Mouse (Mus musculus) forebrain, postnatal 0 days (tissue): ENCODE results near the gene Mgat4e. TPM values are rescaled to one million over a fixed set of nuclear protein-coding genes. Genes with fewer than 3 reads are reported as not detected.
A peak's percentile ranks its signal among the peaks of the same experiment; 100 is the strongest.

Experiments used
- ATAC-seq: fragments of 200-750 bp; cut with Nextera tagmentation; 2 replicates; pipeline ENCODE4 v1.8.0; 2017; ENCODE audit warnings: mild to moderate bottlenecking, moderate library complexity
- DNase-seq: peaks from one replicate; pipeline ENCODE4 v3.0.0-alpha.2; 2015
- H3K27ac ChIP-seq: fragments of 300-500 bp; sonication (generic); 2 replicates; pipeline ENCODE4 v1.5.1; 2014; ENCODE audit warnings: low read depth, mild to moderate bottlenecking, antibody characterized with exemption, low read length, moderate library complexity, mixed read lengths
- H3K27me3 ChIP-seq: fragments of 300-500 bp; sonication (generic); 2 replicates; pipeline ENCODE4 v1.6.1; 2014; ENCODE audit warnings: mild to moderate bottlenecking, low read length, mixed read lengths; ENCODE audit not compliant: insufficient read depth
- H3K36me3 ChIP-seq: fragments of 300-500 bp; sonication (generic); 2 replicates; pipeline ENCODE4 v1.6.1; 2014; ENCODE audit warnings: mild to moderate bottlenecking, moderate library complexity; ENCODE audit not compliant: insufficient read depth
- H3K4me1 ChIP-seq: fragments of 300-500 bp; sonication (generic); 2 replicates; pipeline ENCODE4 v1.6.1; 2014; ENCODE audit warnings: antibody characterized with exemption; ENCODE audit not compliant: insufficient read depth
- H3K4me2 ChIP-seq: fragments of 300-500 bp; sonication (generic); 2 replicates; pipeline ENCODE4 v1.6.1; 2014; ENCODE audit warnings: low read depth, mild to moderate bottlenecking, moderate library complexity
- H3K4me3 ChIP-seq: fragments of 300-500 bp; sonication (generic); 2 replicates; pipeline ENCODE4 v1.5.1; 2014; ENCODE audit warnings: low read depth, low read length, mixed read lengths
- H3K9ac ChIP-seq: fragments of 300-500 bp; sonication (generic); 2 replicates; pipeline ENCODE4 v1.6.1; 2014; ENCODE audit warnings: mild to moderate bottlenecking
- H3K9me3 ChIP-seq: fragments of 300-500 bp; sonication (generic); 2 replicates; pipeline ENCODE4 v1.6.1; 2016; ENCODE audit warnings: low read length
- CTCF ChIP-seq: sonication (generic); IDR thresholded peaks from 2 replicates; pipeline ENCODE4 v1.5.1; 2016; ENCODE audit warnings: antibody characterized with exemption, control low read depth, low read depth
- WGBS: fragments of 180-500 bp; shearing (Covaris S2); extraction: QIAGEN DNeasy Blood & Tissue Kit; methylation state at CpG from one replicate; pipeline ENCODE4 v1.1.7; 2014; 5-methylcytosine and 5-hydroxymethylcytosine counted together
- polyA plus RNA-seq: library from polyadenylated mRNA; unstranded; fragments of >200 nt; fragmentation: Nextera tagmentation; extraction: Ambion mirVana; gene quantifications from 2 replicates; pipeline ENCODE4 v1.2.1, GENCODE M21; 2015
- total RNA-seq: library from RNA; depleted of rRNA; stranded (reverse); fragments of >200 nt; gene quantifications from 2 replicates; pipeline ENCODE4 v1.2.3, GENCODE M21; 2014; rRNA removed

The Mgat4e gene
- total RNA-seq (0.23 TPM in 1 of 2 replicates, not detected in the other), polyA plus RNA-seq (not detected in 2 replicates)

DNA sequence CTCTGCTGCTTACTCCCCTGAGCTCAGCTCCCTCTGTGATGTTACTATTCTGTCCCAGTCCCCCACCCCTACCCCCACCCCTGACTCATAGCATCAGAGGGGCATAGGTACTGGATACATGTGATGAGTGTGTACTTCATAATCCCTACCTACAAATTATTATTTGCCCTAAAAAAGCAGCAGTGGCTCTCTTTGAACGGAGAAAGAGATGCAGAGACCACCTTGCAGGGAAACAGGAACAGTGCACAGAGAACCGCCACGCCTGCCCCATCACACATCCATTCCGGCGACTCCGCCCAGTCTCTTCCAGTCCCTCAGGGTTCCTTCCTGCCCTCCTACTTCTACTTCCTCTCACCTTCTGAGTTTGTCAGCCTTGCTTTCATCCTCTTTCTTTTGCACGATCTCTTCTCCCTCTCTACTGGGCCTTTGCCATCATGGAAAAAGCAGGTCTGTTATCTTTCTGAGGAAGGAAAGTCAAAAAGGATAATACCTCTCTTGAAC, at the start of gene Mgat4e:
TSS of gene Mgat4e (minus strand) at position 51 of the 501 bp plus-strand sequence.
- Histone ChIP-seq H3K4me3 (no peak within 1 kb of the TSS), H3K36me3 (no peaks in the 10 kb centered on the region), H3K27ac (no peak within 1 kb of the TSS), H3K9me3 (no peaks in the 10 kb centered on the region), H3K4me2 (no peak within 1 kb of the TSS), H3K4me1 (no peaks in the 10 kb centered on the region), H3K9ac (no peak within 1 kb of the TSS), H3K27me3 (no peaks in the 10 kb centered on the region)
- DNase-seq, result no peak
- WGBS, result 68% methylated on average over 7 of the region's 7 CpGs
- TF ChIP-seq CTCF, result no peak
- ATAC-seq, result no peak

DNA sequence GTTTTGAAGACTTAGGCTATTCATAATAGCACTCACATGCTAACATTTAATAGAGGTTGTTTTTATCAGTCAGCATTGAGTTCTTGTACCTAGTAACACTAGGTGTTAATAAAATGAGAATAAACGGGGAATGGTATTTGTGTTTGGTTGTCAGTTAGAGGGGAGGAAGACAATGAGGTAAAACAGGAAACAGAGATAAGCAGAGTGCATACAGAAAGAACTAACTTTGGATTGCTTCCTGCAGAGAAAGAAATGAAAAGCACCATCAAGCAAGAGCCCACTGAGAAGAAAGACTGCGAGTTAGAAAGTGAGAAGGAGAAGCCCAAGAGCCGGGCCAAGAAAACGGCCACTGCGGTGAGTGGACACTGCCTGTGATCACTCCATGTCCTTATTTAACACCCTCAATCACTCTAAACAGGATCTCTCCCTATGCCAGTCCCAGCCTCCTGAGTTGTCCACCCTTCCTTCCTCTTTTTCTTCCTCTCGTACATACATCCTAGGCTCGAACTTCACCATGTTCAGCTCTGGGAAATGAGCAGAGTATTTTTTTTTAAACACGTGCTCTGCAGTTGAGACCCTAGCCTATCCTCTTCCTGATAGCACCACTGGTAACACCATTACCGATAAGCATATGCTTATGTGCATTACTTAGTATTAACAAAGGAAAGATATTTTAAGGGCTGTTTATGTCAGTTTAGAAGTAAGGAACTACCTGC, 48.0 kb upstream of the Mgat4e start:
- Histone ChIP-seq H3K4me2 (no peak overlapping the region), H3K9ac (no peak overlapping the region), H3K4me1 (no peaks in the 10 kb centered on the region), H3K27ac (no peak overlapping the region), H3K4me3 (no peak overlapping the region), H3K27me3 (no peaks in the 10 kb centered on the region), H3K9me3 (no peaks in the 10 kb centered on the region), H3K36me3 (peaks cover 54% of the 10 kb centered on the region)
- ATAC-seq (no peak), DNase-seq (no peak)
- 93% methylated on average over 9 of the region's 9 CpGs for WGBS
- no peak for TF ChIP-seq CTCF

DNA sequence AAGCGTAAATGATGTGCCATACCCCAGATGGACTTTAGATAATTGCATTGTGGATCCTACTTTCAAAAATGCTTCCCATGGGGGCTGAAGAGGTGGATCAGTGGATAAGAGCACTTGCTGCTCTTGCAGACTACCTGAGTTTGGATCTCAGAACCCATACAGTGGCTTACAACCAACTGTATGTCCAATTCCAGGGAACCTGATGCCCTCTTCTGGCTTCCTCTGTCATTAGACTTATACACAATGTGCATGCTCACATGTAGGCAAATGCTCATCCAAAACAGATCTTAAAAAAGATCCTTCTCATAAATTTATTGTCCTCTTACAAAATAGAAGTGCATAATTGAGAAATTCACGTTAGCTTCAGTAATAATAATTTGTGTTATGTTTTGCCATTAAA, 42.3 kb upstream of the Mgat4e start:
- DNase-seq (no peak), ATAC-seq (no peak)
- peak; percentile 21; the same call in 1 of the 2 replicates for TF ChIP-seq CTCF
- WGBS, result 92% methylated on average over 2 of the region's 2 CpGs
- Histone ChIP-seq H3K36me3 (peaks cover 28% of the 10 kb centered on the region), H3K4me1 (no peaks in the 10 kb centered on the region), H3K4me3 (no peak overlapping the region), H3K9me3 (no peaks in the 10 kb centered on the region), H3K27ac (no peak overlapping the region), H3K9ac (no peak overlapping the region), H3K27me3 (no peaks in the 10 kb centered on the region), H3K4me2 (no peak overlapping the region)

DNA sequence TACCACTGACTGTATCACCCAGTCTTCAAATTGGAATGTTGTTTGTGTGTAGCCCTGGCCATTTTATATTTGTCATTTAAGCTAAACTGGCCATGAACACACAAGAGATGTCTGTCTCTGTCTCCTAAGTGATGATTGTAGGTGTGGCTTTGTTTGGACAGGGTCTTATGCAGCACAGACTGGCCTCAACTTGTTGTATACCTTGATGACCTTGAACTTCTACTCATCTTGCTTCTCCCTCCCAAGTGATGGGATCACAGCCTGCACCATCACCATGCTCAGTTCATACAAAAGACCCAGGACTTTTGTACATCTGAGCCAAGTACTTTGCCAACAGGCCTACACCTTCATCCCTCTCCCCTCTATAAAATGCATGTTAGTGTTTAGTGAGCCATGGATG, 40.2 kb upstream of the Mgat4e start:
- H3K4me3 ChIP-seq, result no peak overlapping the region
- TF ChIP-seq CTCF, result no peak
- peaks cover 22% of the 10 kb centered on the region for H3K36me3 ChIP-seq
- H3K4me1 ChIP-seq, result no peaks in the 10 kb centered on the region
- H3K9me3 ChIP-seq, result no peaks in the 10 kb centered on the region
- DNase-seq, result no peak
- no peak for ATAC-seq
- H3K9ac ChIP-seq, result no peak overlapping the region
- H3K4me2 ChIP-seq, result no peak overlapping the region
- H3K27me3 ChIP-seq, result no peaks in the 10 kb centered on the region
- H3K27ac ChIP-seq, result no peak overlapping the region

DNA sequence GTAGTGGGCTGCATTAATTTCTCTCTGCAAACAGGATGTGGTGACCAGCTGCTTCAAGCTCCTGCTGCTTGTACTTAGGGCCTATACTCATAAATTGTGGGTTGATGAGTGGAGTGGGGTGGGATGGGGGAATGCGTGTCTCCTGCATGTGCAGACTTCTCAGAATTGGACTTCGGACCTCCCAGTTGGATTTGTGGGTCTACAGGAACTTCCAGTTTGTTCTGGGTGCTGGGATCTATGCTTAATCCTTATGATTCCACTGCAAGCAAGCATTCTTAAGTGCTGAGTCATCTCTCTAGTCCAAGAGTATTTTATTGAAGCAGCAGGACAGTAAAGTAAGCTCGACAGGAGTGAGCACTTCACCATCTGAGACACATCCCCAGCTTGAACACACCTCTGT, 34.1 kb upstream of the Mgat4e start:
- Histone ChIP-seq H3K27ac (no peak overlapping the region), H3K4me3 (no peak overlapping the region), H3K4me2 (no peak overlapping the region), H3K9me3 (no peaks in the 10 kb centered on the region), H3K27me3 (no peaks in the 10 kb centered on the region), H3K36me3 (peaks cover 21% of the 10 kb centered on the region), H3K4me1 (no peaks in the 10 kb centered on the region), H3K9ac (no peak overlapping the region)
- DNase-seq, result no peak
- ATAC-seq, result no peak
- no peak for TF ChIP-seq CTCF
- WGBS, result 88% methylated on average over 3 of the region's 3 CpGs

DNA sequence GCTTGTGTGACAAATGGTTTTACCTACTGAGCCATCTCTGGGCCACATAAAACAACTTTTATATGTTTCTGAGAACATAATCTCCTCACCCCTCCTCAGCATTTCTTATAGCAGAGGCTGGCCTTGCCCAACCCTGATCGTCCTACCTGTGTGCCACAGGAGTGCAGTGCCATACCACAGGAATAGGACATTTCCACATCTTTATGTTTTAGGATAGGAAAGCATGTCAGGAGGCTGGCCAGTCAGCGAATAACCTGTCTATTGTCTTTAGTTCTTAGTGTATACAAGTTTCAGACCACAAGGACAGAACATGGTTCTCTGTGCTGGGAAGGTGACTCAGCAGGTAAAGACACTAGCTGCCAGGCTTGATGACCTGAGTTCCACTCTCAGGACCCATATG, 31.3 kb upstream of the Mgat4e start:
- Histone ChIP-seq H3K36me3 (0 out of 2 replicates have a peak, but pooled peaks cover 11% of the 10 kb centered on the region), H3K9ac (no peak overlapping the region), H3K27ac (no peak overlapping the region), H3K4me1 (no peaks in the 10 kb centered on the region), H3K4me2 (no peak overlapping the region), H3K4me3 (no peak overlapping the region), H3K9me3 (no peaks in the 10 kb centered on the region), H3K27me3 (no peaks in the 10 kb centered on the region)
- DNase-seq (no peak), ATAC-seq (no peak)
- TF ChIP-seq CTCF, result no peak
- WGBS, result 94% methylated on average over 2 of the region's 2 CpGs

DNA sequence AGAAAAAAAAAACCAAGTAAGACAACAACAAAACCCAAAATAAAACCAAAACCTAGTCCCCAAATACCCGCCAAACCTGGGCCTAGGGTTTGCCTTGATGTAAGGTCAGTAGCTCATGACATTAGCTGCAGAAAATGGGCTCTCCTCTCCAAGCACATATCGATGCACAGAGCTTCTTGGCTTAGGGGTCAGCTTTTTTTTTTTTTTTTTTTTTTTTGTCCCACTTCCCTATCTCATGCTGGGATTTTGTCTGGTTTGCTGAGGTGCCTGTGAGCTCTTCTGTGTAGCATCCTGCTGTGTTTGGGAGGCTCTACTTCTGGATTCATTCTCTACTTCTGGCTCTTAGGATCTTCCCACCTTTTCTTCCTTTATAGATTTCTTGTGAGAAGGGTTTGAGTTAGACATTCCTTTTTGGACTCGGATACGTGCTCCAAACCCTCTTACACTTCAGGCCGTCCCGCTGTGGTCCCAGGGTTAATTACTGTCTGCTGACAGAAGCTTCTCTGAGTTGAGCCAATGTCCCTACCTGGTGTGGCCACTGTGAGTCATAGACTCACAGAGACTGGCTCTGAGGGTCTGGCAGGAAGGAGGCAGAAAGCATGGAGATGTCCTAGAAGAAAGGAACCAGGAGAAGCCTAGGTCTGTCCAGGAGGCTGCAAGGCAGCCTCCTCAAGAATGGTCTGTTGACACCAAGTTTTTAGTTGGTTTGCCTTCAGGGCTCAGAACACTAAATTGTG, 28.1 kb upstream of the Mgat4e start:
- Histone ChIP-seq H3K4me2 (no peak overlapping the region), H3K9me3 (no peaks in the 10 kb centered on the region), H3K27me3 (no peaks in the 10 kb centered on the region), H3K4me3 (no peak overlapping the region), H3K4me1 (no peaks in the 10 kb centered on the region), H3K9ac (no peak overlapping the region), H3K36me3 (0 out of 2 replicates have a peak, but pooled peaks cover 5% of the 10 kb centered on the region), H3K27ac (no peak overlapping the region)
- ATAC-seq (no peak), DNase-seq (no peak)
- 86% methylated on average over 6 of the region's 6 CpGs for WGBS
- no peak for TF ChIP-seq CTCF
